Comparison of ENCODE assay signal across 1 mouse cellular context in the genomic region with DNA sequence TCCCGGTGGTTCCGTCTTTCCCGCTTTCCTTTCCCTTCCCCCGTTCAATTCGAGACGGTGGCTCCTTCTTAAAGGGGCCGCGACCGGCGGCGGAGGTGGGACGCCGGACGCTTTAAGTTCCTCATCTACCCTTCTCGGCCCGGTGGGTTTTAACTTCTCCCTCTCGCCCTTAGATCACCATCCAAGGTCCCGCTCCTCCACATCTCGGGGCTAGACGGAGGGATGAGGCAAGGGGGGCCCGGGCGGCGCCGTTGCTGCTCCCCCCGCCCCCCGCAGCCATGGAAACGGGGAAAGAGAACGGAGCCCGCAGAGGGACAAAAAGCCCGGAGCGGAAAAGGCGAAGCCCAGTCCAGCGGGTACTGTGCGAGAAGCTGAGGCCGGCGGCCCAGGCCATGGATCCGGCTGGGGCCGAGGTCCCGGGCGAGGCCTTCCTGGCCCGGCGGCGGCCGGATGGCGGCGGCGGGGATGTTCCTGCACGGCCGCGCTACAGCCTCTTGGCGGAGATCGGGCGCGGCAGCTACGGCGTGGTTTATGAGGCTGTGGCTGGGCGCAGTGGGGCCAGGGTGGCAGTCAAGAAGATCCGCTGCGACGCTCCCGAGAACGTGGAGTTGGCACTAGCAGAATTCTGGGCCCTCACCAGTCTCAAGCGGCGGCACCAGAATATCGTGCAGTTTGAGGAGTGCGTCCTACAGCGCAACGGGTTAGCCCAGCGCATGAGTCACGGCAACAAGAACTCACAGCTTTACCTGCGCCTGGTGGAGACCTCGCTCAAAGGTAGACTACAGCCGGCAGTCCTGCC.
TF ChIP-seq lines count a peak whose summit lies in the region.

No protein-coding gene starts in this region.

TF ChIP-seq in CH12.LX, 34 proteins besides CTCF, POLR2A, EP300 and RAD21 (continued from another document):
- TF ChIP-seq NELFE (IDR thresholded peaks at IDR 0.05; ENCODE audit: low read depth, low read length) (no peak), SMC3 (IDR thresholded peaks at IDR 0.05; ENCODE audit: low read depth, low read length) (no peak), MAZ (IDR thresholded peaks at IDR 0.05; ENCODE audit: low read depth, low read length) (peak; percentile 95), TCF12 (IDR thresholded peaks at IDR 0.05; ENCODE audit: low read depth, low read length) (no peak; the same call in 1 of the 2 replicates), KAT2A (IDR thresholded peaks at IDR 0.05; ENCODE audit: insufficient replicate concordance, low read length) (peak; percentile 57; the same call in 1 of the 2 replicates), MYC (IDR thresholded peaks at IDR 0.05; ENCODE audit: low read depth, low read length) (no peak), ZC3H11A (IDR thresholded peaks at IDR 0.05; ENCODE audit: low read depth, low read length) (no peak), USF1 (IDR thresholded peaks at IDR 0.05; ENCODE audit: low read depth, low read length) (no peak), ZMIZ1 (IDR thresholded peaks at IDR 0.05; ENCODE audit: low read depth, low read length) (no peak), ZNF384 (IDR thresholded peaks at IDR 0.05; ENCODE audit: low read depth, low read length) (no peak), JUN (IDR thresholded peaks at IDR 0.05; ENCODE audit: insufficient read depth, low read depth, low read length) (no peak), MEF2A (IDR thresholded peaks at IDR 0.05; ENCODE audit: borderline replicate concordance, low read depth, low read length) (no peak), POLR2AphosphoS2 (IDR thresholded peaks at IDR 0.05; ENCODE audit: low read depth, low read length) (no peak), JUND (conservative IDR thresholded peaks at IDR 0.05; ENCODE audit: low read depth, low read length) (no peak), CHD2 (IDR thresholded peaks at IDR 0.05; ENCODE audit: low read length) (peak; percentile 47; the same call in 1 of the 2 replicates), USF2 (conservative IDR thresholded peaks at IDR 0.05; ENCODE audit: low read depth, low read length) (no peak), UBTF (IDR thresholded peaks at IDR 0.05; ENCODE audit: low read depth, low read length) (peak; percentile 89), PAX5 (IDR thresholded peaks at IDR 0.05; ENCODE audit: low read length) (no peak), ZKSCAN1 (IDR thresholded peaks at IDR 0.05; ENCODE audit: borderline replicate concordance, low read depth, low read length) (no peak), MAFK (IDR thresholded peaks at IDR 0.05; ENCODE audit: insufficient replicate concordance, low read length) (no peak), E2F4 (IDR thresholded peaks at IDR 0.05; ENCODE audit: insufficient replicate concordance, low read depth, low read length) (no peak), MAX (IDR thresholded peaks at IDR 0.05; ENCODE audit: low read length) (no peak; the same call in 1 of the 2 replicates), NRF1 (IDR thresholded peaks at IDR 0.05; ENCODE audit: low read depth, low read length) (no peak)
